Mouse (Mus musculus) intestine, postnatal 0 days (tissue): ENCODE measurements around the gene Cachd1. TPM values are rescaled to one million over a fixed set of nuclear protein-coding genes. Genes with fewer than 3 reads are reported as not detected.

Experiments
- ATAC-seq: fragments of 200-750 bp; cut with Nextera tagmentation; 2 replicates; pipeline ENCODE4 v1.8.0; 2017; ENCODE audit warnings: mild to moderate bottlenecking, moderate TSS enrichment, moderate library complexity
- H3K27ac ChIP-seq: fragments of 300-500 bp; sonication (generic); 2 replicates; pipeline ENCODE4 v1.5.1; 2014; ENCODE audit warnings: mild to moderate bottlenecking, low read depth, low read length, moderate library complexity
- H3K27me3 ChIP-seq: fragments of 300-500 bp; sonication (generic); replicated peaks from 2 replicates; pipeline ENCODE4 v1.6.1; 2014; ENCODE audit warnings: low read length, mixed read lengths; ENCODE audit not compliant: control insufficient read depth, insufficient read depth
- H3K36me3 ChIP-seq: fragments of 300-500 bp; sonication (generic); 2 replicates; pipeline ENCODE4 v1.6.1; 2014; ENCODE audit warnings: mild to moderate bottlenecking, moderate library complexity; ENCODE audit not compliant: control insufficient read depth, insufficient read depth
- H3K4me1 ChIP-seq: fragments of 300-500 bp; sonication (generic); replicated peaks from 2 replicates; pipeline ENCODE4 v1.6.1; 2014; ENCODE audit warnings: antibody characterized with exemption, low read length, mixed read lengths; ENCODE audit not compliant: control insufficient read depth, insufficient read depth
- H3K4me2 ChIP-seq: fragments of 300-500 bp; sonication (generic); replicated peaks from 2 replicates; pipeline ENCODE4 v1.6.1; 2014; ENCODE audit warnings: low read depth, mild to moderate bottlenecking, moderate library complexity
- H3K4me3 ChIP-seq: fragments of 300-500 bp; sonication (generic); 2 replicates; pipeline ENCODE4 v1.5.1; 2014; ENCODE audit warnings: low read depth, low read length
- H3K9ac ChIP-seq: fragments of 300-500 bp; sonication (generic); 2 replicates; pipeline ENCODE4 v1.6.1; 2014; ENCODE audit warnings: mild to moderate bottlenecking, low read depth, low read length
- H3K9me3 ChIP-seq: fragments of 300-500 bp; sonication (generic); 2 replicates; pipeline ENCODE4 v1.6.1; 2016; ENCODE audit warnings: mixed run types; ENCODE audit not compliant: control insufficient read depth
- CTCF ChIP-seq: sonication (generic); IDR thresholded peaks from 2 replicates; pipeline ENCODE4 v1.5.1; 2016; ENCODE audit warnings: low read depth, mild to moderate bottlenecking, control low read depth, antibody characterized with exemption, moderate library complexity
- WGBS: fragments of 180-500 bp; shearing (Covaris S2); extraction: QIAGEN DNeasy Blood & Tissue Kit; methylation state at CpG from one replicate; pipeline ENCODE4 v1.1.7; 2014; 5-methylcytosine and 5-hydroxymethylcytosine counted together
- polyA plus RNA-seq: library from polyadenylated mRNA; unstranded; fragments of >200 nt; fragmentation: Nextera tagmentation; extraction: Ambion mirVana; gene quantifications from 2 replicates; pipeline ENCODE4 v1.2.1, GENCODE M21; 2015

Cachd1 gene
- polyA plus RNA-seq, 1 experiment from 2014 or later: 8.2 TPM

GRCm38 (mm10) chr4:100994442-100995255, 218.2 kb downstream of the Cachd1 start:
- Histone ChIP-seq H3K36me3 (peaks cover 64% of the 10 kb centered on the region), H3K27me3 (no peaks in the 10 kb centered on the region), H3K27ac (no peak overlapping the region), H3K9ac (no peak overlapping the region), H3K9me3 (no peaks in the 10 kb centered on the region), H3K4me2 (no peak overlapping the region), H3K4me3 (no peak overlapping the region), H3K4me1 (no peaks in the 10 kb centered on the region)
- TF ChIP-seq CTCF: no peak
- 71% methylated on average over 18 of the region's 18 CpGs for WGBS
- ATAC-seq: no peak

GRCm38 (mm10) chr4:100995617-100996016, 219.1 kb downstream of the Cachd1 start:
- no peaks in the 10 kb centered on the region for H3K4me1 ChIP-seq
- H3K4me2 ChIP-seq: no peak overlapping the region
- H3K36me3 ChIP-seq: peaks cover 55% of the 10 kb centered on the region
- H3K9ac ChIP-seq: no peak overlapping the region
- ATAC-seq: no peak
- WGBS: 89% methylated on average over 5 of the region's 5 CpGs
- no peaks in the 10 kb centered on the region for H3K9me3 ChIP-seq
- no peak for TF ChIP-seq CTCF
- H3K27me3 ChIP-seq: no peaks in the 10 kb centered on the region
- H3K27ac ChIP-seq: no peak overlapping the region
- H3K4me3 ChIP-seq: no peak overlapping the region

GRCm38 (mm10) chr4:100996060-100996651, 219.7 kb downstream of the Cachd1 start:
- no peak overlapping the region for H3K4me3 ChIP-seq
- no peaks in the 10 kb centered on the region for H3K27me3 ChIP-seq
- TF ChIP-seq CTCF: no peak
- no peaks in the 10 kb centered on the region for H3K4me1 ChIP-seq
- no peak overlapping the region for H3K9ac ChIP-seq
- 87% methylated on average over 4 of the region's 4 CpGs for WGBS
- no peak overlapping the region for H3K27ac ChIP-seq
- H3K9me3 ChIP-seq: no peaks in the 10 kb centered on the region
- H3K36me3 ChIP-seq: peaks cover 50% of the 10 kb centered on the region
- H3K4me2 ChIP-seq: no peak overlapping the region
- no peak for ATAC-seq

- no peak overlapping the region for H3K4me3 ChIP-seq
- no peak overlapping the region for H3K9ac ChIP-seq
- no peak overlapping the region for H3K4me2 ChIP-seq
- no peak for ATAC-seq
- no peaks in the 10 kb centered on the region for H3K27me3 ChIP-seq
- H3K4me1 ChIP-seq: no peaks in the 10 kb centered on the region
- H3K9me3 ChIP-seq: no peaks in the 10 kb centered on the region
- H3K27ac ChIP-seq: no peak overlapping the region
- TF ChIP-seq CTCF: peak; percentile 93
- H3K36me3 ChIP-seq: peaks cover 36% of the 10 kb centered on the region
- 20% methylated on average over 2 of the region's 2 CpGs for WGBS
Observed at GRCm38 (mm10) chr4:100998145-100998544, 221.7 kb downstream of the Cachd1 start.

GRCm38 (mm10) chr4:100998906-100999305, 222.4 kb downstream of the Cachd1 start:
- H3K4me1 ChIP-seq: no peaks in the 10 kb centered on the region
- H3K27me3 ChIP-seq: no peaks in the 10 kb centered on the region
- no peak for ATAC-seq
- H3K9ac ChIP-seq: no peak overlapping the region
- H3K36me3 ChIP-seq: peaks cover 37% of the 10 kb centered on the region
- H3K27ac ChIP-seq: no peak overlapping the region
- TF ChIP-seq CTCF: no peak
- 86% methylated on average over 8 of the region's 8 CpGs for WGBS
- H3K4me3 ChIP-seq: no peak overlapping the region
- no peak overlapping the region for H3K4me2 ChIP-seq
- no peaks in the 10 kb centered on the region for H3K9me3 ChIP-seq

- Histone ChIP-seq H3K4me2 (no peak overlapping the region), H3K9me3 (no peaks in the 10 kb centered on the region), H3K27me3 (no peaks in the 10 kb centered on the region), H3K4me3 (no peak overlapping the region), H3K27ac (no peak overlapping the region), H3K4me1 (no peaks in the 10 kb centered on the region), H3K36me3 (peaks cover 24% of the 10 kb centered on the region), H3K9ac (no peak overlapping the region)
- TF ChIP-seq CTCF: no peak
- no peak for ATAC-seq
- 89% methylated on average over 3 of the region's 3 CpGs for WGBS
Observed at GRCm38 (mm10) chr4:101000622-101001021, 224.1 kb downstream of the Cachd1 start.
